In the genomic region with DNA sequence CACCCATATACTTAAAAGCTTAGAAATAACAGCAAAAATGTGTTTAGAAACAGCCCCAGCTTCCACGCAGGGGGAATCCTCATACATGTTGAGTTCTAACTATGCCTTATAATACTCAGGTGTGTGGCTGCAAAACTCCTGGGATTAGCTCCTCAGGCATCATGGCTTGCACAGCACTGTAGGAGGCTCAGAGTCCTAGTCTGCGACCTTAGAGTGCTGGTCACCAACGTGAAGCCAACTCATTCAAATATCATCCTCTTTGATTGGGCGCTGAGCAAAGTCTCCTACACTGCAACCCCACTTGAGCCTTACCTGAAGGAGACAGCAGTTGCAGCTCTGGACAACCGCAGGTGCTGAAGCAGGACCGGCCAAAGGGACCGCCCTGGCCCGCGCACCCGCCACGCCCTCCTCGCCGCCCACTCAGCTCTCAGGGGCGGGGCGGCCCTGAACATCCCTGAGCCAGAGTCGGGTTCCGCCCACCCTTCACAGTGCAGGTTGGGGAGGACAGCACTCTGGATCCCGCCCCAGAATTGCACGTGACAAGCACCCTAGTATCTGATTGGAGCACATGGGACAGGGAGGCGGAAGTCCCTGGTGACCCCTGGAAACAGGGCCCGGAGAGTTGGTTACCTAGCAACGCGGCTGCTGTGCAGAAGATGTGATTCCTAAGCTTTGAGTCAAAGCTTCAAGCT, we compare ENCODE assay signal across 8 mouse cellular contexts.
DNase-seq lines count a peak whose midpoint lies in the region; ATAC-seq and TF ChIP-seq lines count a peak whose summit lies in the region.

No protein-coding gene starts in this region.

- DNase-seq in adrenal gland, adult (ENCODE audit: inconsistent age in 2 of 2, low spot score in 1 of 2) = peak; percentile 84 to 91
- peak; percentile 95 for DNase-seq in embryo, embryonic 10 days (ENCODE audit: low spot score)
- DNase-seq in gastrocnemius, postnatal 10 days = peak; percentile 76
- DNase-seq in hindbrain, postnatal 0 days (ENCODE audit: low spot score) = peak; percentile 96
- peak; percentile 96 for DNase-seq in left cerebral cortex, adult 11 months (ENCODE audit: low spot score)
- DNase-seq in lung, postnatal 14 days = peak; percentile 59
- peak; percentile 97 for DNase-seq in retina, postnatal 1 day
- DNase-seq in urinary bladder, adult 18-20 months (ENCODE audit: low spot score in 2 of 2) = peak; percentile 46 to 75

- peak overlapping the region; percentile 71; the same call in 1 of the 2 replicates for H3K27ac ChIP-seq in hindbrain, postnatal 0 days

- no peaks in the 10 kb centered on the region for H3K27me3 ChIP-seq in hindbrain, postnatal 0 days (ENCODE audit: insufficient read depth, low read length)

- peak overlapping the region; percentile 53 for H3K9ac ChIP-seq in hindbrain, postnatal 0 days (replicated peaks; ENCODE audit: low read length)

- H3K9me3 ChIP-seq in hindbrain, postnatal 0 days (ENCODE audit: low read length) = no peaks in the 10 kb centered on the region

- ATAC-seq in hindbrain, postnatal 0 days = peak; percentile 100

- H3K4me2 ChIP-seq in hindbrain, postnatal 0 days (ENCODE audit: low read depth, low read length) = peak overlapping the region; percentile 71

- under 1% methylated on average over 23 of the region's 23 CpGs for WGBS in hindbrain, postnatal 0 days

- H3K36me3 ChIP-seq in hindbrain, postnatal 0 days (ENCODE audit: insufficient read depth, low read length) = no peaks in the 10 kb centered on the region

- no peak for TF ChIP-seq CTCF in hindbrain, postnatal 0 days (IDR thresholded peaks at IDR 0.05; ENCODE audit: low read depth)

- peak overlapping the region; percentile 62 for H3K4me3 ChIP-seq in hindbrain, postnatal 0 days (ENCODE audit: low read length)

- H3K4me1 ChIP-seq in hindbrain, postnatal 0 days (ENCODE audit: insufficient read depth, low read length) = no peaks in the 10 kb centered on the region

Comparison
In these comparisons a context has a peak if more than half of its experiments do, and no peak if none do; other contexts are left out.
1. Peak in every context shown above with its lines: DNase-seq, ATAC-seq, H3K4me3 ChIP-seq and H3K27ac ChIP-seq.